Mouse (Mus musculus): ENCODE measurements at regions not wholly inside any gene's neighbourhood (a gene's known extent, or its start where the extent isn't known, plus 50 kb on each side); places are given as distances from the start of the nearest gene placed in this dataset.
"Not testable (repeated sequence)": the region's sequence is repeated elsewhere in the genome, so short reads cannot be mapped to it uniquely, and the experiment has no call there.

- no peak for DNase-seq
Observed at GRCm38 (mm10) chr9:51664876-51665275, 100.3 kb upstream of the Arhgap20 start.

- DNase-seq: not testable (repeated sequence)
Observed at GRCm38 (mm10) chr9:51668976-51669375, 96.2 kb upstream of the Arhgap20 start.

- DNase-seq: no peak
Observed at GRCm38 (mm10) chr9:51670531-51670930, 94.6 kb upstream of the Arhgap20 start.

GRCm38 (mm10) chr9:51686536-51686935 lies 78.6 kb upstream of the Arhgap20 start:
- DNase-seq: no peak

GRCm38 (mm10) chr9:51714326-51714725 lies 50.8 kb upstream of the Arhgap20 start:
- no peak for DNase-seq

Data from right cerebral cortex, postnatal 25 days (tissue).